Mouse (Mus musculus) adrenal gland, adult 8-10 months (tissue): ENCODE data around the gene Pla2g16. TPM values are rescaled to one million over a fixed set of nuclear protein-coding genes. Genes with fewer than 3 reads are reported as not detected.

Source experiments
- DNase-seq: peaks from one replicate; pipeline ENCODE4 v3.0.0; 2022
- total RNA-seq, 4 experiments: library from RNA; stranded (reverse); gene quantifications; 2 replicates each; pipeline ENCODE4 v1.2.4; 2022

Pla2g16 gene
- total RNA-seq, 4 experiments from 2014 or later: 50.3 to 83.3 (median 57.3) TPM

DNA sequence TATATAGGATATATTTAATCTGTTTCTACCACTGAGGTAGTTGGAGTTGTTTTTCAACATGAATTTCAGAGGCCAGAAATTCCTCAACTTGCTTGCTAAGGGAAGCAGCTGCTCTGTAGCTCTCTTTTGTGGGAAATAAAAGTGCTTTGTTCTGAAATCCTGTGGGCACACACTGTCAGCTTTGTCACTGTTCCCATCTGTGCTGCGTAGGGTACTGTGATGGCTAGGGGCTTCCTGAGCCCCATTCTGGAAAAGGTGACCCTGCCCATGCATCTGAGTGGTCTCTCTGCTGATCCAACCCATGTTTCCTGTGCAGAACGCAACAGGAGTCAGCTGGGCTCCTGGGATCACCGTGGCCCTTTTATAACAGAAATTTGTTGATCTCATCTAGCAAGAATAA is 9.6 kb downstream of the Pla2g16 start:
- no peak for DNase-seq

- DNase-seq: no peak
Measured at GRCm38 (mm10) chr19:7568364-7568763, 11.1 kb downstream of the Pla2g16 start.

GRCm38 (mm10) chr19:7569650-7570049 is 12.4 kb downstream of the Pla2g16 start:
- DNase-seq: no peak

- no peak for DNase-seq
Measured at GRCm38 (mm10) chr19:7576180-7576579, 18.9 kb downstream of the Pla2g16 start.

DNA sequence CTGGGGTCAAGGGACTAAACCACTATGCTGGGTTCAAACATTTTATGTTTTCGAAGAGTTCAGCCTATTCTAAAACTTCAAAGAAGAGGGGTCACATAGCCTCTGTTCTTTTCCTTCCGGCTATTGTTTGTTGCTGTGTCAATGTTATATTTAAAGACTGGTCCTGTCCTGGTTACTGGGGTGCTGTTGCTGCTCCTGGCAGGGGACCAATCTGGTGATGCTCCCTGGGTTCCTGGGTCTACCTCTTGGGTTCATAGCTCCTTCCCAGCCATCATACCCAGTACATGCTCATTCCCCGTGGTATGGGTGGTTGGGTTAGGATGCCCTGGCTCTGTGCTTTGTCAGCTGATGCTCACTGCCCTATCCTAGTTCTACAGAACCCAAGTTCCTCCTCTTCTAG is 20.5 kb downstream of the Pla2g16 start:
- no peak for DNase-seq

- no peak for DNase-seq
Measured at GRCm38 (mm10) chr19:7581042-7581441, 23.8 kb downstream of the Pla2g16 start.

- DNase-seq: no peak
Measured at GRCm38 (mm10) chr19:7583101-7583500, 25.8 kb downstream of the Pla2g16 start.

DNA sequence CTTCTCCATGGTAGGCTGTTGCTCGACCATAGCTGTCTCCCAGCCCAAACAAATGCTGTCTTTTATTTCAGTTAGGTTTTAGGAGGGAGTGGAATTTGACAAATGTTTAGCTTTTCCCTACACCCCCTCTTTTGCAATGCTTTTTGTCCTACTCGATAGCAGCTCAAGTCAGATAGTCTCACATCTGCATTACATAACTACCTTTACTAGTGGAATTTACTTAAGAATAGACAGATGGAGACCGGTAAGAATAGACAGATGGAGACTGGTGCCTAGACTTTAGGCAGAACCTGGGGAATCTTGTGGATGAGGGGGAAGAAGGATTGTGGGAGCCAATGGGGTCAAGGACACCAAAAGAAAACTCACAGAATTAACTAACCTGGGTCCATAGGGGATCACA is 26.3 kb downstream of the Pla2g16 start:
- DNase-seq: no peak

- DNase-seq: peak; percentile 70
Measured at GRCm38 (mm10) chr19:7585279-7585678, 28.0 kb downstream of the Pla2g16 start.

- DNase-seq: no peak
Measured at GRCm38 (mm10) chr19:7585764-7586163, 28.5 kb downstream of the Pla2g16 start.

DNA sequence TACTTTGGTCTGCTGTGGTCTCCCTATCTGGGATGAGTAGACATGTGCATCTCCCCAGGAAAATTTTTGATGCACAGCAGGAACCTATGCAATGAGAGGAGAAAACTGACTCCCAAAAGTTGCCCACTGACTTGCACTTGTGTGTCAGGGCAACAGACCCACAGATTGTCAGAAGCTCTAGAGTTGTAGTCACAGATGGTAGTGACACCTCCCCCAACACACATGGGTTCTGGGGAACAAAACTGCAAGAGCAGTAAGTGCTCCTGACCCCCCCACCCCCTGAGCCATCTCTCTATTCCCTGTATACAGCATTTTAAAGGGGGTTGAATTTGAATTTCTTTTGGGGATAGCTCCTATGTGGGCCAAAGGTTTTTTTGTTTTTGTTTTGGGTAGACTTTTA is 33.5 kb downstream of the Pla2g16 start:
- no peak for DNase-seq

DNA sequence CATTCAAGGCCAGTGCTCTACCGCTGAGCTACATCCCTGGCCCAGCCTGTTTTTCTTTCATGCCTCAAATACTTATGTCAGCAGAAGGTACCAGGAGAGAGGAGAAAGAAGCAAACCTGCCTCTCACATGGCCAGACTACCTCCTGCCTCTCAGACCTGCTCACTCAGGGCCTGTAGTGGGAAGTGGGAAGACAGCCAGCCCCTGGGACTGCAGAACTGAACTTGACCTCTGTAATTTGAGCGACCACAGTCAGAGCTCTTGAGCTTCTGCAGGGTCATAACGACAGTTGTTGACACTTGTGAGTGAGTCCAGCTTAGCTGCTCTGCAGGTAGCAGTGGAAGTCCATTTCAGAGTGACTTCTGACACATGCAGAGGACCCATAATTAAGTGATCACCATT is 34.8 kb downstream of the Pla2g16 start:
- no peak for DNase-seq

- no peak for DNase-seq
Measured at GRCm38 (mm10) chr19:7595534-7595933, 38.3 kb downstream of the Pla2g16 start.

GRCm38 (mm10) chr19:7598481-7598880 is 41.2 kb downstream of the Pla2g16 start:
- DNase-seq: no peak

- DNase-seq: no peak
Measured at GRCm38 (mm10) chr19:7601551-7601950, 44.3 kb downstream of the Pla2g16 start.

DNA sequence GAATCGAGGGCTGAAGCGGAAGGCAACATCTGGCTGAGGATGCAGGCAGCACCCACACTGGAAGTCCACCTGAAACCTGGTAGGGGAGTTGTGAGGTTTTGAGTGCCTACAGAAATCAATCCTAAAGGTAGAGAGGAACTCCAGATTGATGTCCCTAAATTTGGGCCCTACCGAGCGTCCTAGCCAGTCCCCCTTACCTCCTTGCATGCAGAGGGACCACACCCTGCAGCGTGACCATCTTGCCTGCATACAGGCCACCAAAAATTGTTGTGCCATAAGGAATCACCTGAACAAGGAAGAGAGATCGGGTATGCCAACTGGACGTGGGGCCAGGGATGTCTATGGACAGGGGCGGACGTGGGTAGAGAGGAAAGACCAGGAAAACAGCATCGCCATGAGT is 46.8 kb downstream of the Pla2g16 start:
- DNase-seq: no peak

DNA sequence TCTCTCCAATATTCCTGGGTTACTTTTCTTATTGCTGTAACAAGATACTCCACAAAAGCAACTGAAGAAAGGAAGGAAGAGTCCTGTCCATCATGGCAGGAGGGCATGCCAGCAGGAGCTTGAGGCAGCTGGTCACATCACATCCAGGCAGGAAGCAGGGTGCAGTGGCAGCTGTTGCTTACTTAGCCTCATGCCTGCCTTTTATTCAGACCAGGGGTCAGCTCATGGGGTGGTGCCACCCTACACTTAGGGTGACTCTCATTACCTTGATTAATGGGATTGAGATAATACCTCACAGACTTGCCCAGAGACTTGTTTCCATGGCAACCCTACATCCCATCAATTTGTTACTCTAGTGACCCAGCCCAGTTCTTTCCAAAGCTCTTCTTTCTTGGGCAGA is 47.8 kb downstream of the Pla2g16 start:
- DNase-seq: no peak

GRCm38 (mm10) chr19:7605930-7606783 is 48.9 kb downstream of the Pla2g16 start:
- no peak for DNase-seq

DNA sequence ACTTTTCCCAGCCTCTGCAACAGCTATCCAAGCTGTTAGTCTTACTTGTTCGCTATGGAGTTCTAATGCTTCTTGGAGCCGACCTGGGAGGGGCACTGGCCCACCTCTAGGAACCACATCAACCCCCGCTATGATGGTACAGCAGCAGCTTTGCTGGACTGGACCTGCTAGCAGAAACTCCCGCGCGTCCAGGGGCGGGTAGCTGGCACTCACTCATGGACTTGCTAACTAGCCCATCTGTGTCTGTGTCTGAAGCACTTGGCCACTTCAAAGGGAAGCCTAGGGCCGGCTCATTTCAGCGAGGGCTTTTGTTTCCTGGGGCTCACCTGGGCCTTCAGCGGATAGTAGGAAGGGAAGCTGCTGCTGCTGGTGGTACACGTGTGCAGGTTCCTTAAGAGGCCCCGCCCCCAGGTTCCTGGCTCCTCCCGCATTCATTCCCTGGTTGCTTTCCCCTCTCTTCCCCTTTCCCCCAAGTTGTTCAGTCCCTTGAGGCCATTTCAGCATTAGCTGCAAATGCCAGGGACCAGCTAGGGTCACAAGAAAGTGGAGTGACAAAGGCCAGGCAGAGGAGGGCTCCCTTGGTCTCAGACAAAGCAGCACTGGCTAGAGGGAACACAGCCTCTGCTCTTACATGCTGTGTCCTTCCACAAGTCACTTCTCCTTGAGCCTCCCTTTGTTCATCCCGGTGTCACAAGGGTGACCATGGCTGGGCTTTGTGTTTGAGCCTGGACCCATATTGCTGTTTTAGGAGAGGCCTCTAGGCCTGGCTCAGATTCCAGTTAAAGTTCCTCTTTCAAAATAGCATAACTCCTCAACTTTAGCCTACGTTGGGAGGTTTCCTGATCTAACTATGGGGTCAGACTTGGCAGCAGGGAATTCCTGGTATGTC is 49.8 kb downstream of the Pla2g16 start, which contains the start of gene Lgals12:
Gene Lgals12 (minus strand): TSS at position 393 of the 889 bp plus-strand sequence.
- DNase-seq: no peak

DNA sequence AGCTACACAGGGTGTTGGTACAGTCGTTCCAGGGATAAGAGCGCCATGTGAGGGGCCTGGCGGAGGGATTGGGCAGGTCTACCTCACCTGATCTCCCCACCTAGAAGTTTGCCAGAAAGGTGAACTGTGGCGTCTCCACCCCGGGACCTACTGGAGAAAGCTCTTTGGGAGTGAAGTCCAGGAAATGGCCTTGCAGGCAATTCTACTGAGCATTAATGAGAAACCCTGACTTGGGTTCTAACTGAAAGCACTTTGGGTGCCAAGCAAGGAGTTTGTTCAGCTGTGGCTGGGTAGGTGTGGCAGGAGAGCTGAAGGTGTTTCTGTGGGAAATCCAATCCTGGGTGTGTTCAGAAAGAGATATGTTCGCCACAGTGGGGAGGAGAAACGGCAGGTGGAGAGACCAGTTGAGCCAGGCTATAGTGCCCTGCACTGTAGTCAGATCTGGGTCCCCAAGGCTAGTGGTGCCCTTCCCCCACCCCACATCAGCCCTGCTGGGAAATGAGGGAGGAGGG is 50.5 kb downstream of the Pla2g16 start:
- no peak for DNase-seq

DNA sequence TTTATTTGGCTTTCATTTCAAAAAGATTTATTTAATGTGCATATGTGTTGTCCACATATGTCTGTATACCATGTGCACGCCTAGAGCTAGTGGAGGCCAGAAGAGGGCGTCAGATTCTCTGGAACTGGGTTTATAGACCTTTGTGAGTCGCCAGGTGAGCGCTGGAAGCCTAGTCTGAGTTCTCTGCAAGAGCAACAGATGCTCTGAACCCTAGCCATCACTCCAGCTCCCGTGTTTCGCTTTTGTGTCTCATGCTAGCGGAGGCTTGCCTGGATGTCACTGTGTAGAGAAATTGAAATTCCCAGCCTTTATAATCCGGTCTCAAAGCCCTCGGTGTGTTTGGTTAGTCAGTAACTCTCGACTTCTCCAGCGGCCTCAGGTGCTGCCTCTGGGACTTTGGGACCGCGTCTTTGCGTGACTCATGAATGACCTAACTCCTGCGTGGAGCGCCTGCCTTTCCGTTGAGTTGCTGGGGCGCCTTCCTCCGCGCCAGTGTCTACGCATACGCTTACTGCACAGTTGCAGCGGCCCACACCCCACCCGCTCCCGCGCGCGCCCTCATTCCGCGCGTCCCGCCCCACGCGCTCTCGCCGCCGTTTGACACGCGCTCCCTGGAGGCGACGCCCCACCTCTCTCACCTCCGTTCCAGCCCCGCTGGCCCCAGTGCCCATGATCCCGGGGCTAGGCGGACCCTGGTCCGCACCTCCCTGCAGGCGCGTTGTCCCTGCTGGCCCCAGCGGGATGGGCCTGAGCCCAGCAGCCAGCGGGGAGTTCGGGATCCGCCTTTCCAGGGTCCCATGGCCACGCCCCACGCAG is 54.9 kb downstream of the Pla2g16 start, which contains the start of gene Hrasls5:
Gene Hrasls5 (plus strand): TSS at position 600 of the 816 bp plus-strand sequence.
- no peak for DNase-seq

DNA sequence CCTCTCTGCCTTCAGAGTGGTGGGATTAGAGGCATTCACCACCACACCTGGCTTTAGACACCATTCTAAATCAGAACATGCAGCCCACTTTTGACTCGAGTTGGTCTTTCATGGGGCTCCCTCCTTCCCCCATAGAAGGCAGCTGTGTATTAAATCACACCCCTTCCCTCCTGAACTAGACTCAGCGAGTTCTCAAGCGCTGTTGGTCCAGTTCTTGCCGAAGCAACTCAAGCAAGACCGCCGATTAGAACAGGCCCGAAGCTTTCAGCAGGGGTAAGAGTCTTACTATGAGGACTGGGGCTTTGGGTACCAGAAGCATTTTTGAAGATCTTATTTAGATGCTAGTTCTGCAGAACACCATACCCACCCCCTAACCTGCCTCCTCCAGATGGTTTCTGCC is 55.9 kb downstream of the Pla2g16 start:
- DNase-seq: no peak
